Mouse (Mus musculus) right cerebral cortex, postnatal 36 days (tissue): Measurements from ENCODE around the gene Gm28043.

Experiments
- DNase-seq, 2 experiments: peaks; one replicate each; pipeline ENCODE4 v3.0.0; 2022; ENCODE audit warnings: low spot score in 2 of 2, mixed read lengths in 1 of 2

Gm28043 gene

DNA sequence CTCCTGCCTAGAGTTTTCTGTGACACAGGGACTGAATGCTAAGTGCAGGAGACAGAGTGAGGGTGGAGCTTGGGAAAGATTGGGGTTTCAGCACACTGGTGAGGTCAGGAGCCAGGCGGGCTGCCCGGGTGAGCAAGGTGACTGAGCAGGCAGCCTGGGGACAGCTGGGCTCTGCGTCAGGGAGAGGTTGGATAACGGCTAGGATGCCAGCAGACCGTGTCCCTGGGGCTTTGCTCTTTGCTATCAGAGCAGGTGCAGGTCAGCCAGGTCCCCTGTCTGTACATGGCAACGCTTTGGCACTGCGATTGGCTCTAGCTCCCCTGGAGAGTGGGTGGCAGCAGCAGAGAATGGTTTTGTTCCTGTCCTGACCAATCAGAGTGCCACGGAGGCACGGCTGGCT lies 12.6 kb downstream of the Gm28043 start:
- DNase-seq: no peak

DNA sequence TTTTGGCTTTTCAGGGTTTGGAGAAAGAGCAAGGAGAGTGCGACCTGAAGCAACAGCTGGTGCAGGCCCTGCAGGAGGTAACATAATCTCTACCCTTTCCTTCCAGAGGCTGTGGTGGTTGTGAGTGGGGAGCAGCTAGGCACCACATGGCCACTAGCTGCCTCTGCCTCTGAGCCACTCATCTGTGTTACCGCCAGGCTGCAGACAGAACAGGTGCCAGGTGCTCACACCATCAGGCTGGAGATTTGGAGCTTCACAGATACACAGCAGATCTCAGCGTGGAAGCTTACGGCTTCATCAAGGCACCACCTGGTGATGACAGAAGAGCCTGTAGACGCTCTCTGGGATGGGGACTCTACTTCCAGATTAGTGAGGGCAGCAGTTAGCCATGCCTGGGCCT lies 14.3 kb downstream of the Gm28043 start:
- no peak for DNase-seq

DNA sequence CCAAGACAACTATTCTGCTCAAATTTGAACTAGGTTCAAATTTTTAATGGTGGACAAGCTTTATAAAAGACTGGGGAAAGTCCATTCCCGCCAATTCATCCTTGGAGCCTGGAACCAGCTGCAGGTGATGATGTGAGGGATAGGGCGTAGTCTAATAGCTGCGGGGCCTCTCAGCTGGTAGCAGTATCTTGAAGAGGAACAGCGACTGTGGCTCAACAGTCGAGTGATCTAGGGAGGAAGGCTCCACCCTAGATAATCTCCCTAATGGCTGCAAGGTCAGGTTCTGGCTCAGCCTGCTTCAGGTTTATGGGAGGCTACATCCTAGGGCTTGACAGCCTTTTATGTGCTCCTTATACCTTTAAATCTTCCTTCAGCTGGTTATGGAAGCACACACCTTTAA lies 14.9 kb downstream of the Gm28043 start:
- DNase-seq: no peak

DNA sequence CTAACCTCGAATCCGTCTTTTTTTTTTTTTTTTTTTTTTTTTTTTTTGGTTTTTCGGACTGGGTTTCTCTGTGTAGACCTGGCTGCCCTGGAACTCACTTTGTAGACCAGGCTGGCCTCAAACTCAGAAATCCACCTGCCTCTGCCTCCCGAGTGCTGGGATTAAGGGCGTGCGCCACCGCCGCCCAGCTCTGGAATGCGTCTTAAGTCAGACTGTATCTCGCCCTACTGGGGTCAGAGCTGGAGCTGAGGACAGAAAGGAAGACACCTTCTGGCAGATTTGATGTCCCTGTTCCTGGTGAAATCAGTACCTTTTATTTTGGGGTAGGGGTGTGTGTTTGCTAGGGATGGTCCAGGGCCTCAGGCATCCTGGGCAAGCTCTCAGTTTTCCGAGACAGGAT lies 17.6 kb downstream of the Gm28043 start:
- DNase-seq: no peak

DNA sequence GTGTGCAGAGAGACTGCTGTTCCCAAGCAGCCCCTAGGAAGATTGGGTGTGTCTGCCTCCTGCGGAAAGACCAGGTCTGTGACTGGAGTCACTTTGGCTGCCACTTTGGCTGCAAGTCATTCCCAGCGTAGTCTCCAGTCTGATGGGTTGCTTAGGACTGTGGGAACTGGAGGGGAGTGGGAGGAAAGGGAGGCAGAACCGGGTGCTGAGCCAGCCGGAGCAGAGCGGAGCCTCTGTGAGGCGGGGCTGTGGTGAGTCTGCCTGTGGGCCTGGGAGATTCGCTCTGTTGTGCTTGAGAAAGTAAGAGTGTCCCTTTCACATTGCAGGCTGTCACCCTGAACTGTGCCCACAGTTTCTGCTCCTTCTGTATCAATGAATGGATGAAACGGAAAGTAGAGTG lies 20.8 kb downstream of the Gm28043 start:
- no peak for DNase-seq

DNA sequence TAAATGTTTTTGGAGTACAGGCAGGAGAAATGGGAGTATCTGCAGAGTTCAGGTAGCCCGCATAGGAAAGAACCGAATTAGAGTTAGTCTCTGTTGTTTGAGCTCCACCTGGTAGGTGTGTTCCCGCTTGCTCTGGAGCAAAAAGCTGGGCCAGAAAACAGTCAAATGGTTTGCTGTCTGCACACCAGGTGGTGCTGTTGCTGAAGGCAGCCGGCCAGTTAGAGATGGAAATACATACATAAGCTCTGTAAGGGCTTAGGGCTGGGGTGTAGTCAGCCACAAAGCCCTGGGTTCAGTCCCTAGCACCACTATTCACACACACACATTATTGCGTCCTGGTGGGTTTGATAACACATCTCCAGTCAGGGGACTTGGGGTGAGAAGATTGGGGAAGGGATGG lies 21.4 kb downstream of the Gm28043 start:
- DNase-seq: no peak

DNA sequence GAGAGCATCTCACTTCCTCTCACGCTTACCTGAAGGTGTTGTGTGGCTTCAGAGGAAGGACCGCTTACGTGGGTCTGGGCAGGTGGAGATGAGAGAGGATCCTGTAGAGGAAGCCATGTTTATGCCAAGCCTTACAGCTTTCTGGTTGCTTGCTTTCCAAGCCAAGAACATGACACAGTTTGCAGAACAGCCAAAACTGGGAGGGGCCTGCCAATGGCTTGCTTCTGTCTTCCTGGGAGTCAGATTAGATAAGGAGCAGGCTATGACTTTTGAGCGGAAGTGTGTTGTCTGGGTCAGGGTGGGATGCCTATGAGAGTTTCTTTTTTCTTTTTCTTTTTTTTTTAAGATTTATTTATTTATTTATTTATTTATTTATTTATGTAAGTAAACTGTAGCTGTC lies 22.7 kb downstream of the Gm28043 start:
- no peak for DNase-seq

DNA sequence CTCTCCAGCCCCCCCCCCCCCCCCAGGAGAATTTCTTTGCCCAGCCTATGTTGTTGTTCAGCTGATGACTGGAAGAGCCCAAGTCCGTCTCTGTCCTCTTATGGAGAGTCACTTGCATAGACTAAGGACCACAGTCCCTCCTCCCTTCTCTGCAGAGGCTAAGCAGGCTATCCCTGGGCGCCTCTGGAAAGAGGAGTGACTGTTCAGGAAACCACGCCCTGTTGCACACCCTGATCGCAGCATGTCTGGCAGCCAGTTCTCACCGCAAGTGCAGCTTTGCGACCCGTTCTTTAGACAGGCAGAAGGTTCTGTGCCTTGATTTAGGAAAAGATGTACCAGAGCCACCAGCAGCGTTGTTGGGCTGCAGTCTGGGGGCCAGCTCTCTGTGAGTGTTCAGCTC lies 23.2 kb downstream of the Gm28043 start:
- DNase-seq: no peak

DNA sequence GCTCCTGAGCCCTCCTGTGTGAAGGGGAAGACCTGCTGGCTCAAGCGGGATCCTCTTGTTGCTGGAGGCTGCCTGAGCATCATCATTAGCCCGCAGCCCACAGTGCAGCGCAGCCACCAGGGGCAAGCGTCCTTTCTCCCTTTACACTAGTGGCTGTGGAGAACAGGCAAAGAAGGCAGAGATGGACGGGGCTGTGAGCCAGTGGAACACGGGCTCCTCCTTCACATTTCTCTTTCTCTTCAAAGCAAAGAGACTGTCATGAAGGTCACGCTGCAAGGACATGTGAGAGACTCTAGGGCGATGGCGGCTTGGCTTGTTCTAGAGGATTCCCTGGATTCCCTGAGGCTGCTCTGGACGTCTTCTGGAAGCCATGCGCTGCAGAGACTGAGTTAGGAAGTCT lies 26.3 kb downstream of the Gm28043 start:
- no peak for DNase-seq

DNA sequence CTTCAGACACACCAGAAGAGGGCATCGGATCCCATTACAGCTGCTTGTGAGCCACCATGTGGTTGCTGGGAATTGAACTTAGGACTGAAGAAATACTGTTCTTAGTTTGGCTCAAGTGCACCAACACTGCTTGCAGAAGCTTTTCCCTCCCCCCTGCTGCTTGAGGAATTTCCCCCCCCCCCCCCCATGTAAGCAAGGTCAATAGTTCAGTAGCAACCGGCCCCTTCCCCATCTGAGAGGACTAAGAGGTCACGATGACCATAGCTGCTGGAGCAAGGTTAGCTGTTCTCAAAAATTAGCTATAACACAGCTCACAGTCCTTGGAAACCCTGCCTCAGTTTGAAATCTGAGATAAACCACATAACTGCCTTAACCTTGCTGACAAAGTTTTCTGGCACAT lies 27.5 kb downstream of the Gm28043 start:
- DNase-seq: no peak

DNA sequence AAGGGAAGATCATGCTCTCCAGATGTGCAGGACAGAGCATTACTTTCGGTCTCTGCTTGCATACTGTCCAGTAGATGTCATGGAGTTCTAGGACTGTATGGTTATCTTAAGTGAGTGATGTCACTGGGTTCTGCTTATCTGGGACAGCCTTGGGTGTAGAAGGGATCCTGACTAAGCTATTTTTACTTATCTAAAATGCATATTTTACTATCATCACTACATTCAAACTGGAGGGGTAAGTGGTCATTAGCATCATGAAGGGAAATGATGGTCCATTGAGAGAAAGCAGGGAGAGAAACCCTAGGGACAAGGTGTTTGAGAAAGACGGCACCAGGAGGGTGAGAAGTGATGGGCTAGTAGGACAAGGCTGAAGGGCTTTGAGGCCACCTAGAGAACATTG lies 43.6 kb downstream of the Gm28043 start:
- no peak for DNase-seq

DNA sequence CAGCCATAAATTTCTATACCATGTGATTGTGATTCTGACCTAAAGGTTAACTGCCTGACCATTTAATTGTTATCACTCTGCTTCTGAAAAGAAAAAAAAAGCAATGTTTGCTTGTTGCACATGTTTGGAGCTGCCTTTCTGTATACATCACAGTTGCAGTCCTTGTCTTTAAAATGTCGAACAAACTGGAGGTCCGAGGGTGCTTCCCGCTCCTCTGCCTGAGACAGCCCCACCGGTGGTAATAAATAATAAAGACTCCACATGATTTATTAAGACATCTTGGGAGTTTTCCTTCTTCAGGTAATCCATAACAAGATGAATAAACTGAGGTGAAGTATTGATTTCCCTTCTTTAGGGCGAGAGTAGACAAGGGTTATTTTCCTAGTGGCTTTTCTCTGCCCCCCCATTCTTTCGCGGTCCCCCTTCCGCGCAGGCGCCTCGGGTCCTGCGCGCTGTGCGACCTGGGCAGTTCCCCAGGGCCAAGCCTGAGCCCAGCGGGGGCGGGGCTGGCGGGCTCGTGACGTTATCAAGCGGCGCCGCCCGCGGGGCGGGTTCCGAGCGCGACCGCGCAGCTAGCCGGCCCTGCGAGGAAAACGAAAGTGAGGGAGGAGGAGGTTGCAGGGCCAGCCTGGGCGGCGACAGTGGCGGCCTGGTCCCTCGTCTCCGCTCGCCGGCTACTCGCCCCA lies 45.5 kb downstream of the Gm28043 start, which contains the start of gene Cmtr1:
Cmtr1 (plus strand) TSS at position 520 of the 686 bp plus-strand sequence.
- peak; percentile 91 to 92 for DNase-seq

DNA sequence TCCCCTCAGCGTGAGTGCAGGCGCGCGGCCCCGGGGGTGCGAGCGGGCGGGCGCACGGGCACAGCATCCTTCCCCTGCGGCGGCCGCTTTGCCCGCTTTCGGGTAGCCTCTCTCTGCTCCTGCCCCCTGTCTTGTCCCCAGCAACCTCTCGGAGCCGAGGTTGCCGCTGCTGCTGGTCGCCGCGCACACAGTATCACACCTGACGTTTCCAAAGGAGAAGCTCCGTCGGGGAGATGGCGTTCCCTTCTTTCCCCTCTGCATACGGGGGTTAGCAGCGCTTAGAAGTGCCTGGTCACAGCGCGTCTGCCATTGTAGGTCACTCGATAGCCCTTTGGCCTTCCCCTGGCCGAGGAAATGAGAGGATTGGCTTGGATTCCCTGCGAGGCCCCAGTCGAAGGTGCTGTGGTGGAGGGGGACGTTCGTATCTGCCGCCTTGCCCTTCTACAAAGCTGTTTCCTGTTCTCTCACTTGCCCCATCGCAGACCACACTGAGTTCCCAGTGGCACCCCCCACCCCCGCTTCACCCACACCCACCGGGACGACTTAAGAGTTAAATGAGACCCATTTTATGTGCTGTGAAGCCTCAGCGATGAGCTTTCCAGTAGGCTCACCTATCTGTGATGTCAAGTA lies 46.2 kb downstream of the Gm28043 start:
- DNase-seq: peak in 1 of 2 experiments; percentile 20

DNA sequence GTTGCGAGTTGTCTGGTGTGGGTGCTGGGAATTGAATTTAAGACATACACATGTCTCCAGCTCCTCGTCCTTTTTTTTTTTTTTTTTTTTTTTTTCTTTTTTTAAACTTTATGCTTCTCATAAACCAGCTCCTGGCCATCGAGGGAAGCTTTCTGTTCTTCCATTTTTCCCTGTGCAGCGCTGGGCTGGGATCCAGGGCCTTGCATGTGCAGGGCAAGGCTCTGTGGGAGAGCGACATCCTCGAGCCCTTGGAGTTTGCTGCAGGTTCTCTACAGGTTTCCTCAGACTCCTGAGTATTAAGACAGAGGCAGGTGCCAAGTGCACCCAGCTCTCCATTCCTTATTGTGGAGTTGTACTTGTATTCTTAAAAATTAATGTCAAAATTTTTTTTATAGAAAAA lies 47.5 kb downstream of the Gm28043 start:
- DNase-seq: no peak

DNA sequence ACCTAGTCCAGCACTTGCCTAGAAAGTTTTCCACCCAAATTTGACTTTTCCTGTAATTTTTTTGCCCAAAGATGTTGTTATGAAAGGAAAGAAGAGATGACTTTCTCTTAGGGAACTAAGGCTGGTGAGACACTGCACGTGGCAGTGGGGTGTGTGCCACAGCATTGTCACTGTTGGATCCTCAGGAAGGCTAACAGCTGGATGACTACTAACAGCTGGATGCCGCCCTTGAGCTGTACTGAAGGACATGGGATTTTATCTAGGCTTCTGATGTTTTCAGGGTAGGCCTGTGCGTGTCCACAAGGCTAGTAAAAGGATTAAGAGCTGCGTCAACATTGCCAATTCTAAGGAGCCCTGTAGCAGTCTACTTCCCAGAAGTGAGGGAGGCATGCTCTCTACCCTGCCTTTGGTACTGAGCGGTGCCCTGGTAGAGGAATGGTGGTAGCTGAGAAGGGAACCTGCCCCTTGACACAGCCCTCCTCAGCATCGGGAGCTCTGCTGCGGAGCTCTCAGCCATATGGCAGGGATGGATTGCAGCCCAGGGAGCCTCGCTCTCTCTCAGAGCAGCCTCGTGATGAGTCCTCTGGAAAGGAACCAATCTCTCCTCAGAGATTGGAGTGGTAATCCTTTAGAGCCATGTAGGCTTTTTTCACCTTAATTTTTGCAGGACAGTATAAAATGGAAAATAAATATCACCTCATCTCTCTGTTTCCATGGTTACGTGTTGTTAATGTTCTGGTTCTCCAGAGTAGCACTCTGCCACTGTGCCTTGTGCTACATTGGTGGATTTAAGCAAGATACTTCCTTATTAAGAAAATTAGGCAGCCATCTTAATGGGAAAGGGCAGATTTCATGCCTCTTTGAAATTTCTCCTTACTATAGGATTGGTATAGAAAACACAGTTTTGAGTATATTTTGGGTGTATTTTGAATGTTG lies 53.6 kb downstream of the Gm28043 start:
- peak; percentile 37 to 50 for DNase-seq

DNA sequence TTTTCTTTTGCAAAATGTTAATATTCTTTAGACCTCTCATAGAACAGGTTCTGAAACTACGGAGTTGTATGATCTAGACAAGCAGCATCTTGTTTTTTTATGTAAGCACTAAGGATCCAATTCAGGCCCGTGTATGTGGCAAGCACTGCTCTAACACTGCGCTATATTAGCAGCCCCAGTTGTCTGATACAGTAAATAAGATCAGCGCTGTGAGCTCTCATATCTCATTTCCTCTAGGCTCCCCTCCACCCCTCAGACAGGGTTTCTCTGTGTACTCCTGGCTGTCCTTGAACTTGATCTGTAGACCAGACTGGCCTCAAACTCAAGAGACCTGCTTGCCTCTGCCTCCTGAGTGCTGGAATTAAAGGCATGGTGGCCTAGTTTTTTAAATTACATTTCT lies 54.4 kb downstream of the Gm28043 start:
- no peak for DNase-seq

DNA sequence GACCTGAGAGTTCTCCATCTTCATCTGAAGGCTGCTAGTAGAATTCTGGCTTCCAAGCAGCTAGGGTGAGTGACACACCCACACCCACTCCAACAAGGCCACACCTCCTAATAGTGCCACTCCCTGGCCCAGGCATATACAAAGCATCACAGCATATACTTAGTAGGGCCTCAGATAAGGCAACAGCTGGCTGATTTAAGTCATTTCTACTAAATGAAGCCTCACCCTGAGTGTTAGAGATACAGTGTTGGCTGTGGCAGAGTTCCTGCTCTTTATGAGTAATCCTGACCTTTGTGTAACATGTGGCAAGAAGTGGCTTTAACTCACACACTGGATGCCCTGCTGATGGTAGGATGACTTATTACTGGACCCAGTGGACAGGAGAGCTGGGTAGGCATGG lies 55.3 kb downstream of the Gm28043 start:
- no peak for DNase-seq

DNA sequence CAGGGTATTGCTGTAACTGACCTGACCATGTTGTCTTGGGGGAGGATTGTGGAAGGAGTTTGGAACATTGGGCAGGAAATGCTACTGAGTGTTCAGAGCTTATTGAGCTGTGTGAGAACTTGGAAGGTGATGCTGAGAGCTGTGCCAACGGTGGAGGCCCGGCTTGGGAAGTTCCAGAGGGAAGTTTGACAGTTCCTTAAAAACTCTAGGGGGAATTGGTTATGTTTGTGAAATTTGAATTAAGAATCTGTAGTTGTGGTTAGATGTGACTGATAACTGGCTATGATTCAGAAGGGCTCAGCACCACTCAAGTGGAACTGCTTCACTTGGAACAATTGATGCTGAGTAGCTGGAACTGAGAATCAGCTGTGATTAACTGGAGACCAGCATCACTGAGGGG lies 56.3 kb downstream of the Gm28043 start:
- DNase-seq: no peak

DNA sequence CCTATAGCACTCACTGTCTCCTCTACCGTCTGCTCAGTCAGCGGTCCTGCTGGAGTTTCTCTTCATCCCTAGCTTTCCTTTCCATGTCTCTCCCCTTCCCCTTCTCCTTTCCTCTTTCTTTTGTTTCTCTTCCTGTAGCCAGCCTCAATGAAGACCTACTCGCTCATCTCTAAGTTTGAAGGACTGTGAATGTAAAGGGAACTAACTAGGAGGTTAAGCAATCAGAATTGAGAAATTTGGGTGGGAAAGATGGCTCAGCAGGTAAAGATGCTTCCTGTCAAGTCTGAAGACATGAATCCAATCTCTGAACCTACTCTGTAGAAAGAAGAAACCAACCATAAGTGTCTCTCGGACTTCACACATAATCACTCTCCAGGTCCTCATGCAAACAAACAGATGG lies 58.6 kb downstream of the Gm28043 start:
- DNase-seq: no peak

DNA sequence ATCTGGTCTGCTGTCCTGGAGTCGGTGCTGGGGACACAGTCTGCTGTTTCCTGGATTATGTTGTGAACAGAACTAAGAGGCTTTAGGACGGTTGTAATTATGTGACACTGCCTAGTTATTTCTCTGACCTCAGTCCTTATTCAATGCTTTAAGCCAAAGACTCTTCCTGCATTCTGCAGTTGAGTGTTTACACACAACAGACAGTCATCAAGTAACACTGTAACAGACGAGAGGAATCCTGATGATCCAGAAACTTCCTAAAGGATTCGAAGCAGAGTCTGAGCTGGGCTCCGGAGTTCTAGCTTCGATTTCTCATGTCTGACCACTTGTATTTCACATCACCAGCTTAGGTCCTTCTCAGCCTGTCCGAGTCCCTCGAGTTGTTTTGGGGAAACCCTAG lies 63.9 kb downstream of the Gm28043 start:
- DNase-seq: no peak

DNA sequence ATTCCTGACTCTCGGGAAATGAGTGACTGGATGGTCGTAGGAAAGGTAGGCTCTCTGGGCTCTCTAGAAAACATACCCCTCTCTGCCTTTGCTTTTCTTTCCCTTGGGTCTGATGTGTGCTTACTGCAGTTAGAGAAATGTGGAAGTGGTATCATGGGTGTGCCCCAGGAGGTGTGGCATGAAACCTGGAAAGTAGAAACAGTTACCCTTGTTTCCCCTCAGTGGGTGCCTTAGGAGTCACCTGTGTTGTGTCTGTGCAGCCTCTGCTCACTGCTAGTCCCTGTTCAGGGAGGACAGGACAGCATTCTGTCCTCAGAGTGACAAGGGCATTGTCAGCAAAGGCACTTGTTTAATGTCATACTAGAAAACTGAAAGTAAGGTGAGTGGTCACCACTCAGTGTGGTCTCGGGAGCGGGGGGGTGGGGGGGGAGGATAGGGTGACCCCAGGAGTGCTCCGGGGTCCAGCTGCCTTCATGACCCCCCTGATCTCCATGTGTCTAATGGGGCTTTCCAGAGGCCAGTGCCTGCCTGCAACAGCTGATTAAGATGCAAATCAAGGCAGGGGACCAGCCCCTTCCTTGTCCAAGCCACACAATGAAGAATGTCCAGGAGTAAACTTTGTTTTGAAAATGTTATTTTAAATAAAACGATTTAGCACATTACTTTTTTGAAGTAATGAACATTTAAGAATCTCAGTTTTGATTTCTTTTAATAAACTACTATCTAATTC lies 64.5 kb downstream of the Gm28043 start:
- DNase-seq: no peak

DNA sequence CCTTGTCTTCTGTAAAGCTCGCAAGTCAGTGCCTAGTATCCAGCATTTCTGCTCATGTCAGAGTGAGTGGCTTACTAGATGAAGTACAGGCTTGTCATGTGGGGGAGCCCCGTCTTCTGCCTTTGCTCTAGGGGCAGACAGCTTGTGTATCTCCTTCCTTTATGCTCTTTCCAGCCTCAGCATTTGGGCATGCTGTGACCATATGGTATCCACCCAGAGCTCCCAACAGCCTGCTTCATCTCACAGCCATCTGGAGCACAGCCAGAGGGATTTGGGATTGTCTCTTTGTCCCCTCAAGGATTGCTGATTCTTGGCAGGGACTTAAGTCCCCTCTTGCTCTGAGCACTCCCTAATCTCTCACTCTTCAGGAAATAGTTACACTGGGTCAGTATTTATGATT lies 65.5 kb downstream of the Gm28043 start:
- DNase-seq: no peak
